Mouse (Mus musculus) forebrain, embryonic 10.5 days (tissue): ENCODE data around the gene Ndufa3. TPM values are rescaled to one million over a fixed set of nuclear protein-coding genes. Genes with fewer than 3 reads are reported as not detected.
"Not testable (repeated sequence)": the region's sequence is repeated elsewhere in the genome, so short reads cannot be mapped to it uniquely, and the experiment has no call there.

Experiments
- DNase-seq: peaks from one replicate; pipeline ENCODE4 v3.0.0-alpha.2; 2017; ENCODE audit warnings: low spot score; ENCODE audit errors: extremely low spot score
- H3K27ac ChIP-seq: fragments of 300-500 bp; sonication (generic); 2 replicates; pipeline ENCODE4 v1.5.1; 2016; ENCODE audit warnings: mild to moderate bottlenecking
- H3K27me3 ChIP-seq: fragments of 300-500 bp; sonication (generic); 2 replicates; pipeline ENCODE4 v1.6.1; 2016; ENCODE audit warnings: mild to moderate bottlenecking; ENCODE audit not compliant: poor library complexity, severe bottlenecking
- H3K36me3 ChIP-seq: fragments of 300-500 bp; sonication (generic); replicated peaks from 2 replicates; pipeline ENCODE4 v1.6.1; 2016; ENCODE audit warnings: mild to moderate bottlenecking, moderate library complexity
- H3K4me1 ChIP-seq: fragments of 300-500 bp; sonication (generic); 2 replicates; pipeline ENCODE4 v1.6.1; 2016
- H3K4me3 ChIP-seq: fragments of 300-500 bp; sonication (generic); 2 replicates; pipeline ENCODE4 v1.5.1; 2016; ENCODE audit warnings: mild to moderate bottlenecking, moderate library complexity
- H3K9me3 ChIP-seq: fragments of 300-500 bp; sonication (generic); 2 replicates; pipeline ENCODE4 v1.6.1; 2016; ENCODE audit warnings: mild to moderate bottlenecking, moderate library complexity
- WGBS: fragments of 180-500 bp; shearing (Covaris S2); methylation state at CpG from one replicate; pipeline ENCODE4 v1.1.7; 2016; 5-methylcytosine and 5-hydroxymethylcytosine counted together
- polyA plus RNA-seq: library from polyadenylated mRNA; unstranded; fragments of >200 nt; fragmentation: Nextera tagmentation; extraction: Ambion mirVana; gene quantifications from 2 replicates; pipeline ENCODE4 v1.2.1, GENCODE M21; 2016

Gene Ndufa3
- polyA plus RNA-seq: 363 and 367 TPM in 2 replicates

GRCm38 (mm10) chr7:3617242-3617995, at the start of gene Ndufa3:
Ndufa3 (plus strand) TSS chr7:3617373.
- Histone ChIP-seq H3K27ac (peak within 1 kb of the TSS; percentile 88), H3K9me3 (no peaks in the 10 kb centered on the region), H3K27me3 (no peaks in the 10 kb centered on the region), H3K4me3 (peak within 1 kb of the TSS; percentile 78), H3K4me1 (peaks cover 10% of the 10 kb centered on the region), H3K36me3 (peaks cover 34% of the 10 kb centered on the region)
- WGBS: 1% methylated on average over 32 of the region's 32 CpGs
- DNase-seq: peak; percentile 85

GRCm38 (mm10) chr7:3569725-3570124, 47.4 kb upstream of the Ndufa3 start:
- no peaks in the 10 kb centered on the region for H3K27me3 ChIP-seq
- H3K4me3 ChIP-seq: no peak overlapping the region
- WGBS: 73% methylated on average over 6 of the region's 6 CpGs
- DNase-seq: no peak
- no peaks in the 10 kb centered on the region for H3K4me1 ChIP-seq
- no peaks in the 10 kb centered on the region for H3K36me3 ChIP-seq
- H3K27ac ChIP-seq: no peak overlapping the region
- no peaks in the 10 kb centered on the region for H3K9me3 ChIP-seq

GRCm38 (mm10) chr7:3570580-3570979, 46.6 kb upstream of the Ndufa3 start:
- not testable (repeated sequence) for H3K4me3 ChIP-seq, H3K36me3 ChIP-seq, H3K27me3 ChIP-seq, H3K27ac ChIP-seq, H3K9me3 ChIP-seq, DNase-seq, H3K4me1 ChIP-seq
- WGBS: 87% methylated on average over 3 of the region's 3 CpGs

GRCm38 (mm10) chr7:3571847-3572246, 45.3 kb upstream of the Ndufa3 start:
- Histone ChIP-seq H3K36me3 (no peaks in the 10 kb centered on the region), H3K27ac (no peak overlapping the region), H3K9me3 (0 out of 2 replicates have a peak, but pooled peaks cover 4% of the 10 kb centered on the region), H3K4me3 (no peak overlapping the region), H3K27me3 (no peaks in the 10 kb centered on the region), H3K4me1 (no peaks in the 10 kb centered on the region)
- WGBS: 91% methylated on average over 1 of the region's 1 CpGs
- DNase-seq: no peak

- Histone ChIP-seq H3K4me3 (no peak overlapping the region), H3K27me3 (no peaks in the 10 kb centered on the region), H3K4me1 (no peaks in the 10 kb centered on the region), H3K27ac (no peak overlapping the region), H3K36me3 (no peaks in the 10 kb centered on the region), H3K9me3 (0 out of 2 replicates have a peak, but pooled peaks cover 4% of the 10 kb centered on the region)
- 72% methylated on average over 5 of the region's 5 CpGs for WGBS
- no peak for DNase-seq
Observed at GRCm38 (mm10) chr7:3574216-3574615, 43.0 kb upstream of the Ndufa3 start.

- H3K4me1 ChIP-seq: no peaks in the 10 kb centered on the region
- WGBS: 87% methylated on average over 5 of the region's 5 CpGs
Observed at GRCm38 (mm10) chr7:3576354-3577124, 40.6 kb upstream of the Ndufa3 start.

GRCm38 (mm10) chr7:3578196-3578595, 39.0 kb upstream of the Ndufa3 start:
- Histone ChIP-seq H3K9me3 (0 out of 2 replicates have a peak, but pooled peaks cover 4% of the 10 kb centered on the region), H3K27ac (no peak overlapping the region), H3K4me1 (no peaks in the 10 kb centered on the region), H3K27me3 (no peaks in the 10 kb centered on the region), H3K4me3 (no peak overlapping the region), H3K36me3 (no peaks in the 10 kb centered on the region)
- DNase-seq: no peak
- 84% methylated on average over 2 of the region's 2 CpGs for WGBS

More at GRCm38 (mm10) chr7:3576354-3577124, 40.6 kb upstream of the Ndufa3 start:
- Histone ChIP-seq H3K27ac (no peak overlapping the region), H3K36me3 (no peaks in the 10 kb centered on the region), H3K27me3 (no peaks in the 10 kb centered on the region), H3K4me3 (no peak overlapping the region), H3K9me3 (0 out of 2 replicates have a peak, but pooled peaks cover 4% of the 10 kb centered on the region)
- no peak for DNase-seq

- Histone ChIP-seq H3K27me3 (no peaks in the 10 kb centered on the region), H3K9me3 (0 out of 2 replicates have a peak, but pooled peaks cover 4% of the 10 kb centered on the region), H3K27ac (no peak overlapping the region), H3K36me3 (no peaks in the 10 kb centered on the region), H3K4me3 (no peak overlapping the region), H3K4me1 (no peaks in the 10 kb centered on the region)
- DNase-seq: no peak
- 72% methylated on average over 6 of the region's 6 CpGs for WGBS
Observed at GRCm38 (mm10) chr7:3578952-3579546, 38.1 kb upstream of the Ndufa3 start.

GRCm38 (mm10) chr7:3580029-3580428, 37.1 kb upstream of the Ndufa3 start:
- Histone ChIP-seq H3K9me3 (0 out of 2 replicates have a peak, but pooled peaks cover 4% of the 10 kb centered on the region), H3K4me3 (no peak overlapping the region), H3K27me3 (no peaks in the 10 kb centered on the region), H3K27ac (no peak overlapping the region), H3K4me1 (no peaks in the 10 kb centered on the region), H3K36me3 (no peaks in the 10 kb centered on the region)
- 84% methylated on average over 2 of the region's 2 CpGs for WGBS
- no peak for DNase-seq

GRCm38 (mm10) chr7:3585763-3586162, 31.4 kb upstream of the Ndufa3 start:
- 18% methylated on average over 6 of the region's 6 CpGs for WGBS
- no peak for DNase-seq
- H3K27me3 ChIP-seq: no peaks in the 10 kb centered on the region
- peaks cover 10% of the 10 kb centered on the region for H3K4me1 ChIP-seq
- H3K36me3 ChIP-seq: no peaks in the 10 kb centered on the region
- no peak overlapping the region for H3K27ac ChIP-seq
- no peaks in the 10 kb centered on the region for H3K9me3 ChIP-seq
- no peak overlapping the region for H3K4me3 ChIP-seq

GRCm38 (mm10) chr7:3586255-3586654, 30.9 kb upstream of the Ndufa3 start:
- 3% methylated on average over 5 of the region's 5 CpGs for WGBS
- Histone ChIP-seq H3K4me3 (no peak overlapping the region), H3K27ac (no peak overlapping the region), H3K27me3 (no peaks in the 10 kb centered on the region), H3K9me3 (no peaks in the 10 kb centered on the region), H3K36me3 (no peaks in the 10 kb centered on the region), H3K4me1 (peaks cover 10% of the 10 kb centered on the region)
- no peak for DNase-seq

- Histone ChIP-seq H3K36me3 (no peaks in the 10 kb centered on the region), H3K4me1 (peaks cover 10% of the 10 kb centered on the region), H3K9me3 (no peaks in the 10 kb centered on the region), H3K27me3 (no peaks in the 10 kb centered on the region), H3K4me3 (no peak overlapping the region), H3K27ac (no peak overlapping the region)
- no peak for DNase-seq
- 70% methylated on average over 1 of the region's 1 CpGs for WGBS
Observed at GRCm38 (mm10) chr7:3587292-3587691, 29.9 kb upstream of the Ndufa3 start.
